Mouse (Mus musculus) spleen, adult 12 weeks (tissue): ENCODE results near the gene Ppip5k1.
A peak's percentile ranks its signal among the peaks of the same experiment; 100 is the strongest.
"Not testable (repeated sequence)": the region's sequence is repeated elsewhere in the genome, so short reads cannot be mapped to it uniquely, and the experiment has no call there.

Experiments
- DNase-seq: peaks from one replicate; pipeline ENCODE4 v3.0.0; 2022; ENCODE audit warnings: low spot score

The Ppip5k1 gene

DNA sequence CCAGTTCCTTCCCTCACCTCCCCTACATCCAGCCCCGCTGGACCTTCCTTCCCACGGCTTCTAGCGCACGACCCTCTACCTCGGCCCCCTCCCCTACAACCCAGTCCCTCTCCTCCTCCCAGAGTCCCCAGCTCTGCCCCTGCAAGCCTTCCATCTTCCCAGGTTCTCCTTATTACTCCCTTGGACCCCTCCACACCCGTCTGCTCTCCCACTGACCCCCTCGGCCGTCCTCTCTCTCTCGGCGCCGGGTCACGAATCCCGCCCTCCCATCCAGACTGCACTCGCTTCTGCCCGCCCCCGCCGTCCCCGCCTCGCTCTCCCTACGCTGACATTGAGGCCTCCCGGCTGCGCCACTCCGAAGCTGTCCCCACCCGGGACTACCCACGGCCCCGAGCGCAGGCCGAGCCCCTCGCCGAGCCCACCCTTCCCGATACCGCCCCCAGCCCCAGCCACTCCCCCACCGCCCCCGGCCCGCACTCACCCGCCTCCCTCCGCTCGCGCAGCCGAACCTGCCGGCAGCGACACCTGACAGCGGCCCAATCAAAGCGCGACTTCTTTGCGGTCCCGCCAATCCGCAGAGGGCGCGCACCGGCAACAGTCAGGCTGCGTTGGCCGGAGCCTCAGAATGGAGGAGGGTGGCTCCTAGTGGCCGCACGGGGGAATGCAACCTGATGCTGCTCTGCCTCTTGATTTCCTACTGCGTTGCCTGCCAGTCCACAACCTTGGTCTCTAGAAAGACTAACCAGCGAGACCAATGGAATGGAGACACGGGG is at the start of gene Ppip5k1:
TSS of gene Ppip5k1 (minus strand) at position 577 of the 773 bp plus-strand sequence.
- peak; percentile 92 for DNase-seq

DNA sequence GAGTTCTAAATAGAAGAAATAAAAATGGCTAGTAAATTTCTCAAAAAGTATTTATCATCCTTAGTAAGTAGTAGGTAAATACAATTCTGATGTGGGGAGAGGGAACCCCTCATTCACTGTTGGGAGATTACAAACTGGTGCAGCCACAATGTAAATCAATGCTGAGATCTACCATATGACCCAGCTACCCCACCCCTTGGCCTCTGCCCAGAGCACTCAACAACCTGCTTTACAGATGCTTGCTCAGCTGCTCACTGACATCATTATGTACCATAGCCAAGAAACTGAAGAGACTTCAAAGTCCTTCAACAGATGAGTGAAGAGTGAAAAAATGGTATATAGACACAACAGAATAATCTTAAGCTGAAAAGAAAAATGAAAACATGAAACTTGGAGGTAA is 48.1 kb upstream of the Ppip5k1 start:
- no peak for DNase-seq

DNA sequence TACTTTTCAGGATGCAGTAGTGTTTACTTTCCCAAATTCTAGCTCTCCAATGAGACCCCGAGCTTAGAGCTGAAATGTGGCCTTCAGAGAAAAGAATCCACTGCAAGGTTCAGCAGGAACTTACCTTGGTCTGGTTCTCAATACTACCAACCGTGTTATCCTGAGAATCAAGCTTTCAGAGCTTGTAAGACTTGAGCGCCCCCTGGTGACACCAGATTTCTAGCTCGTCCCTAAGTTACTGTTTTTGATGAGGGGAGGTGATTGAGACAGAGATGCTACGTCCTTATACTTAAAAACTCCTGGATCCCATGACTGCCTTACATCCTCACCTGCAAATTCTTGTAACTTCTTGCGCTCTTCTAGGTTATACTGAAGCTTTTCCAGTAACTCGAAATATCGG is 41.4 kb upstream of the Ppip5k1 start:
- peak; percentile 46 for DNase-seq

DNA sequence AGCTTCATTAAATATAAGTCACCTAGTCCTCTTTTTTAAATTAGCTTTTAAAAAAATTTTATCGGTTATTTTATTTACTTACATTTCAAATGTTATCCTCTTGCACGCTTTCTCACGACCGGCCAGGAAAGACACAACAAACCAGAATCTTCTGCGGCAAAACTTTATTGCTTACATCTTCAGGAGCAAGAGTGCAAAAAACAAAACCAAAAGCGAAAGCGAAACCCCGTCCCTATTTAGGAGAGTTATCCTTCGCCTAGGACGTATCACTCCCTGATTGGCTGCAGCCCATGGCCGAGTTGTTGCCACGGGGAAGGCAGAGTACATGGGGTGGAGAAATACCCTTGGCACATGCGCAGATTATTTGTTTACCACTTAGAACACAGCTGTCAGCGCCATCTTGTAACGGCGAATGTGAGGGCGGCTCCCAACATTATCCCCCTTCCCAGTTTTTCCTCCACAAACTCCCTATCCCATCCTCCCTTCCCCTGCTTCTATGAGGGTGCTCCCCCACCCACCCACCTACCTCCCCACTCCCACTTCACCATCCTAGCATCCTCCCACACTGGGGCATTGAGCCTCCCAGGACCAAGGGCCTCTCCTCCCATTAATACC is 31.9 kb upstream of the Ppip5k1 start, which contains the start of gene Strc:
TSS of gene Strc (minus strand) at position 208 of the 615 bp plus-strand sequence.
- not testable (repeated sequence) for DNase-seq

DNA sequence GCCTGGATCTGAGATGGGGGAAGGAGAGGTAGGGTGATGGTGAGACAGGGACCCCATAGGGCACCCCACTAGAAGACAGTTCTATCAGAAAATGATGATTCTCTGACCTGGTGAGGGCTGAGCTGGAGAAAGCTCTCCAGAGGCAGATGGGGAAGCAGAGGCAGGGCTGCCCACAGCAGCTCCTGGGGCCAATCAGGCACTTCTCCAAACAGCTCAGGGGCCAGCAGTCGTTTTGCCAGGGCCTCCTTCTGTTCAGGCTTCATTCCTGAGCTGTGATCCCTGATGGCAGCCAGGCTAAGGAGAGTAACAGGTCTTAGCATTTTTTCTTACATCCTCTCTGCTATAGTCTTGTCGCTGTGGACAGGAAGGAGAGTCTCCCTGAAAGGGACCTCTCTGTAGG is 19.6 kb upstream of the Ppip5k1 start:
- no peak for DNase-seq

DNA sequence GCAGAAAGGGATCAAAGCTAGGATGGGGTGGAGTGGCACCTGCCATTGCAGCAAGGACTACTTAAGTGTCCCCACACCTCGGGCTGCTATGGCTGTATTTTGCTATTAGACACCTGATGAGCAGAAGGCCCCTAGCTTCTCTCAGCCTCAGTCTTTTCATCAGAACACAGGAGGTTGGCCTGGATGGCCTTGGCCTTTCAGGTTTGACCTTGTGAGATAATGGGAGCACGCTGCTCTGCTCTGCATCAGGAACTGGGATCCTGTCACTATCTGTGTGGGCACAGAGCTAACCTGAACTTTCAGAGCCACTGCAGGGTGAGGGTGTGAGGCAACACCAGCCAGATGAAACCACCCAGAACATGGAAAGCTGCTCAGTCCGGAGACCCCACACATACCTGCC is 17.1 kb upstream of the Ppip5k1 start:
- DNase-seq: no peak

DNA sequence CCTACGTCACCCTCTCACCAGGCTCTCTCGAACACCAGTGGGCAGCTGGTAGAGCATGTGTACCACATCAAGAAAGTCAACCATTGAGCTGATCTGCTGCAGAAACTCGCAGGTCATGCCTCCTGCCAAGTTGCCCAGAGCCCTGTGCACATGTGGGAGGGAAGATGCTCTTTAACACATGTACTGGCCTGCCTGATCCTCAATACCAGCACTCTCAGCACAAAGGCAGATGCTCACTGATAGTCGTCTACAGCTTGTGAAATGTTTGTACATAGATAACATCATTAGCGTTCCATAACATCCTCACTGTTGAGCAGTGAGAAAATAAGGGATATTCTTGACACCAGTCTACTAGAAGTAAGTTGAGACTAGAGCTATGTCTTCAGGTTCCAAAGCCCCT is 15.7 kb upstream of the Ppip5k1 start:
- no peak for DNase-seq

DNA sequence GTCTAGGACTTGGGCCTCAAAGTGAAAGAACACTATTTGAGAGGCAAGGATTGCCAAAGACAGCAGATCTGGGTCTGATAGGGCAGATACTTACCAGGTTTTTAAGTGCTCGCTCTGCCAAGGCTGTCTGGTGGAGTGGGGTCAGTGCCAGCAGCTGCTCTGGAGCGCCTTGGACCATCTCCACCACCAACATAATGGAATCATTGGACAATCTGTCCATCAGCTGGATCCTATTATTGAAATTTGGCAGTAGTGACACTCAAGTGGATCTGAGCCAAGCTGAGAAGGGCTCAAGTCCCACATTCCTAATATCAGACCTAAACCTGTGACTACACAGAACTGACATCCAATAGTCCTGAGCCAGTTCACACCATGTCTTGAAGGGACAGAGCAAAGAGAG is 13.6 kb upstream of the Ppip5k1 start:
- no peak for DNase-seq

DNA sequence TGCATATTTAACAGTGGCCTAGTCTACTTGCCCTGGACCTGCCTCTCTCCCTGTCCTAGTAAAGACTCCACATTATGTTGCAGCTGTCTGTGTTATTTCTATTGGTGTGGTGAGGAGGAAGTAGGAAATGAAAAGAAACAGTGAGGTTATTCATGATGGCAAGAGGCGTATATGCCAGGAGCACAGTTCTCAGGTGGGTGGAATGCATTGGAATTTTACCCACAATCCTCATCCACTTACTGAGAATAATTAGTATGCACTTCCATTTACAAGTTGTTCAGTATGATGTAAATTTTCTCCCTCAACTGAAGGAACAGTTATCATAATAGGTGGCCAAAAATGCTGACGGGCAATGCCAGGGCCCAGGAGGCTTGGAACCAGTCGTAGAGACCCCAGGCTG is 8.5 kb upstream of the Ppip5k1 start:
- DNase-seq: no peak

DNA sequence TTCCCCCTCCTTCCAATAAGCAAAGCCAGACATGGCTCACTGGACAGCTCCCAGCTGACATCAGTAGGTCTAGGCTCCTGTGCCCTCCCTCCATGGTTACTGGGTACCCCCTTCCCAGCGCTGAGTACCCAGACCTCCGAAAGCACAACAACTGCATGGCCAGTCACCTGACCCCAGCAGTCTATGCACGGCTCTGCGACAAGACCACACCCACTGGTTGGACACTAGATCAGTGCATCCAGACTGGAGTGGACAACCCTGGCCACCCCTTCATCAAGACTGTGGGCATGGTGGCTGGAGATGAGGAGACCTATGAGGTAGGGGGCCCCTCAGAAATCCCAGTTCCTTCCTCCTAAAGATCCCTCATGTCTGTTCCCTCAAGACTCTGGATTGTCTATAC is 4.3 kb upstream of the Ppip5k1 start:
- DNase-seq: no peak

DNA sequence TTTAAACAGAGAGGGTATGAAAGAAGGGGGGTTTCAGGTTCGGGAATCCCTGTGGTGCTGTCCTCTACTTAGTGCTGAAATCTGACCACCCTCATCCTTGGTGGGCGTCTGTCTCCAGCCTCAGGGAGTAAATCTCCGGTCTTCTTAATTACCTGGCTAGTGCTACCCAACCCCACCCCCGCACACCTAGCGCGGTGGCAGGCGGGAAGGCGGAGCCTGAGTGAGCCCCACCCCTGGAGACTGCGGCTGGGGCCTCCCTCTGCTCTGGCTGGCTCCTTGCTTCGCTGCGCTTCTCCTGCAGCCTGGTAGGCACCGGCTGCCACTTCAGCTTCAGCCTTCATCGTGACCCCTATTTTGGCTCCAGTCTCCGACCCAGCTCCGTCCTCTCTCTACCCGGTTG is 3.2 kb upstream of the Ppip5k1 start:
- DNase-seq: peak; percentile 11

DNA sequence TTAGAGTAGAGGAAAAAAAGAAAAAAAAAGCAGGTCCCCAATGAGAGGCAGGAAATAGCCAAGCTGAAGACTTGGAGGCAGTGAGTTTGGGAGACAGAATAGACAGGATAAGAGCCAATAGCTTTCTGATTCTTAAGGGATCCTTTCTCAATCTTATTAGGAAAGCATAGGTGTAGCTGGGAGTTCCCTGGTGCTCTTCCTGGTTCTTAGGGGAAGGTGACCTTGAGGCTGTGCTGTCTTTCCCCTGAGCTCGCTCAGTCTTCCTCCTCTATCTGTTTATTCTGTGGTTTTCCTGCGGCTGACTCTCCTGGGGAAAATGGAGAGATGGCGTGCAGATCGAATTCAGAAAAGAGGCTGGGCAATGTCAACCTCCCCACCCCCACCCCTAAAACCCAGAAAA is 2.8 kb upstream of the Ppip5k1 start:
- no peak for DNase-seq

DNA sequence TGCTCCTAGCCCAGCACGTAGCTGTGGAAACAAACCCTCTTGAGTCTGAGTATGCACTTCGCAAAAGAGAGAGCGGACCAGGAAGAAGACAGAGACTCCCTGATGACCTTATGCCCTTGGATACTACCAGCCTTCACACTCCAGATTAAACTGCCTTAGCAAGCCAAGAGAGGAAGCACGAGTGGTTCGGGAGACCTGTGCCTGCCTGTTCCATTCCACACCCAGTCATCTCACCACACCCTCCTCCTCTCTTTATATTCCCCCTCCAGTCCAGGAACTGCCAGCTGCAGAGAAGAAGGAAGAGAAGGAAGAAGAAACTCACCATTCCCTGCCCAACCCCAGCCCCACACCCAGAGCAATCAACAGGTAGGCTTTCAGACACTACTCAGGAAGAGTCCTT is 2.3 kb upstream of the Ppip5k1 start, which contains the start of gene Ckmt1:
TSS of gene Ckmt1 (plus strand) at position 221 of the 400 bp plus-strand sequence.
- DNase-seq: no peak

DNA sequence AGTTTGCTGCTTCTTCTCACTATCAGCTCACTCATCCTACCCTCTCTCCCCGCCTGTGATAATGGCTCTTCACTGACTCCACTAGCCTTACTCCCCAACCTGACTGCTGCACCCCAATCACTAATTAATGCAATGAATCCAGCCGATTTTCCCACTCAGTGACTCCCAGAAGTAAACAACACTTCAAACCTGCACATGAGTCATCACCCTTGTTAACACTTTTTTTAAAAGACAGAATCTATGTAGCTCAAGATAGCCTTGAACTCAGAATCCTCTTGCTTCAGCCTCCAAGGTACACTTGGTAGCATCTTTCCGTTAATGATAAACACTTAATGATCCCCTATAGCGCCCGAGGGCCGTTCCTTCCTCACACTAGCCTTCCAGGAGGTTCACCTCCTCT is 818 bp downstream of the Ppip5k1 start:
- DNase-seq: peak; percentile 4

DNA sequence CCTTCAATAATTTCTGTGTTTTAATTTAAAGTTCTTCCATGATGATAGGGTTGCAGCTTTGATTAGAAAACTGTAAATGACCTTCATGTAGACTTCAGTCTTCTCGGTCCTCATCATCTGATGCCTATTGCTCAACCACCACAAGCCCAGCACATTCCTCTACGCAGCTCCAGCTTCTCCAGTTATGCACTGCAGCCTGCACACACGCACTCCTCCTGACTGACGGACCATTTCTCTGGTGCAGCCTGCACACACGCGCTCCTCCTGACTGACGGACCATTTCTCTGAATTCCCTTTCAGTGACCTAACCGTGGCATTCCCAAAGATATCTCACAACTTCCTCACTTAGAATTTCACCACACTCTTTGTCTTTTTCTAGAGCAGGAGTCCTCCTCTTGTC is 2.0 kb downstream of the Ppip5k1 start:
- no peak for DNase-seq

DNA sequence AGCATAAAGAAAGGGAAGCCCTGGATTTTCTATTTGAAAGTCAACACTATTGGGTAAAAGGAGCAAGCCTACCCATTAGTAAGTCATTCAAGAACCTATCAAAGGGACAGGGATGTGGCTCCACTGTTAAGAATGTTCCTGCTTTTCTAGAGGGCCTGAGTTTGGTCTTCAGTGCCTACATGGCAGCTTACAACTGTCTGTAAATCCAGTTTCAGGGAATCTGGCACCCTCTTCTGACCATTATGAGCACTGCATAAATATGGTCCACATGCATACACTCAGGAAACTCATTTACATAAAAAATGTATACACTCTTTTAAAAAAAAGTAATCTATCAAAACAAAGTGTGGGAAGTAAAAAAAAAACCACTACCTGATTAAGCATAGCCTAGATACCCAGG is 16.1 kb downstream of the Ppip5k1 start:
- no peak for DNase-seq

DNA sequence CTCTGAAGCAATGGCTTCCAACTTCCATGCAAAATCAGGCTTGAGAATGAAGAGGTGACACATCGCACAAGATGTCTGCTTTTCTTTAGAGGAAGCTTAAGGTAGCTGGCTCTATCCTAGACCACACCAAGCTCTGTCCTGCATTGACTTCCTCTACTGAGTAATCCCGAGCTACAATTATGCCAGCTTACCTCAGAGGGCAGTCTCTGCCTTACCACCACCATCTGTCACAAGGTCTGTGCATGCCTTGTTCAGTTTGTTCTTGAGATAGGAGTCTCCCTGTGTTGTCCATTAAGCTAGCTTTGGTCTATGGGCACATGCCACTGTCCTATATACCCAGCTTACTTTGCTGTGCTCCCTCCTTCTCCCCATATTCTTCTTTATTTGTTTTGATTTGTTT is 25.7 kb downstream of the Ppip5k1 start:
- no peak for DNase-seq

DNA sequence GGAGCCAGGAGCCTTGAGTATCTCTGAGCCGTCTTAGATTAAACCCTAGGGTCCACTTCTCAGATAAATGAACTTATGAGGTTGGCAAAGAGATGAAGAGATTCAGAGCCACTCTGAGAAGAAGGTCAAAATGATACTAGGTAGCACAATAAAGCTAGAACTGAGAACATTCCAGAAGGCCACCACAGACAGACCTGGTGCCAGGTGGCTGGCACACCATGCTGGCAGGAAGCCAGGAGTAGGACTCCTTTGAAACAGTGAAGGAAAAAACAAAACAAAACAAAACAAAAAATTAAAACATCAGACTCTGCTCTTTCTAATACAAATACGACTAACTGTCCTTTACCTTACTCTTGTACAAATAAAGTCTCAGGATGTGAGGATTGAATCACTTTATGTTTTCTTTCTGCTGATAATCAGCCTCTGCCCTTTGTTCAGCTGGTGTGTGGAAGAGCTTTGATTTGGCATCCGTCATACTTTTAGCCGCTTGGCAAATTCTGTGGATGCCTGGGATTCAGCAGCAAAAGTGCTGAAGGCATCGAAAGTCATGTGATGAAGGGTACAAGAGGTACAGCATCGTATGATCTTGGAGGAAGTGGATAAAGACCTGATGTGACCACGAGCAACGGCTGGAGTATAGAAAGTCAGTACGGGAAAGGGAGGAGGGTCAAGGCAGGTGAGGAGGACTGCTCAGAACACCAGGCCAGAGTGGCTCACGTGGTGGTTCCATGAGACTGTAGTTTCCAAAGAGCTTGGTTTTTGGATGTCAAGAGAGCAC is 31.3 kb downstream of the Ppip5k1 start:
- no peak for DNase-seq

DNA sequence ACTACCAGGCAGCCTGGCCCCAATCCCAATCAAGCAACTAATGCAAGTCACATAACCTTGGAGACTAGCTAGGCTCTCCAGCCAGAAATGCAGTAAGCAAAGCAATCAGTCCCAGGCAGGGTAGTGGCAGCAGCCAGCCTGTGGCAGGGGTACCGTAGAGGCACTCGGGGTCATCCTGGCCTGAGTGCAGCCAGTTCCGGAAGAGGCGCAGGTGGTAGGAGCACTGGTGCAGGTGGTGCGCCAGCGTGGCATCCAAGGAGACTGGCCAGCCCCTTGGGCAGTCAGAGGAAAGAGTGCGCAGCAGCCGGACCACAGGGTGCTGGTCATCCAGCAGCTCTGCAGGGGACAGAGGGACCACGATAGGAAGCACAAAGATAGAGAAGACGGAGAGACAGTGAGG is 32.2 kb downstream of the Ppip5k1 start:
- no peak for DNase-seq

DNA sequence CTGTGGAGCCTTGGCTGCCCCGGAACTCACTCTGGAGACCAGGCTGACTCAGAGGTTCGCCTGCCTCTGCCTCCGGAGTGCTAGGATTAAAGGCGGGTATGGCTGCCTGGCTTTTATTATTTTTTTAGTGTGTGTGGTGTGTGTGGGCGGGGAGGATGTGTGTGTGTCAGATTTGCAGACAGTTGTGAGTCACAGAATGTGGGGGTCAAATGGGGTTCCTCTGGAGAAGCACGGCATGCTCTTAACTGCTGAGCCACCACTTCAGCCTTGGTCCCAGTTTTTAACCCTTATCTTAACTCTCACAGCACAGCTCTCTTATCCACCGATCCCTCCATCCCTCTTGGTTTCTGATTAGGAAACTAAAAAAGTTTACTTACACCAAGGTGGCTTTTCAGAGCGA is 38.9 kb downstream of the Ppip5k1 start:
- DNase-seq: no peak

DNA sequence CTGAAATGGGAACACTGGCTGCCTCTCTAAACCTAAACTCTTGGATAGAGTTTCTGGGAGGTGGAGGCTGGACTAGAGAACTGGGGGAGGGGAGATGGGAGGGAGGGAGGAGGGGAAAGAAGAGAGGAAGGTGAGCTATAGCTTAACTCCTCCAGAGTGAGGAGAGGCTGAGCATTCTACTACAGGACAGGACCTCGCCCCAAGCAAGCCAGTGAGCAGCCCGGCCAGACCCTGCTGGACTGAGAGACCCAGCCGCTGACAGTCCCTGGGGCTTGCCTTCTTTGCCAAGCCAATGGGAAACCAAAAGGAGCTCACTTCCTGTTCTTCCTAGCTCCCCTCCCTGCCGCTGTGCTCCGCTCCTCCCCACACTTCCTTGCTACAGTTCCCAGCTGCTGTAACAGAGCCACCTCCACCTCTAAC is 46.2 kb downstream of the Ppip5k1 start:
- no peak for DNase-seq

DNA sequence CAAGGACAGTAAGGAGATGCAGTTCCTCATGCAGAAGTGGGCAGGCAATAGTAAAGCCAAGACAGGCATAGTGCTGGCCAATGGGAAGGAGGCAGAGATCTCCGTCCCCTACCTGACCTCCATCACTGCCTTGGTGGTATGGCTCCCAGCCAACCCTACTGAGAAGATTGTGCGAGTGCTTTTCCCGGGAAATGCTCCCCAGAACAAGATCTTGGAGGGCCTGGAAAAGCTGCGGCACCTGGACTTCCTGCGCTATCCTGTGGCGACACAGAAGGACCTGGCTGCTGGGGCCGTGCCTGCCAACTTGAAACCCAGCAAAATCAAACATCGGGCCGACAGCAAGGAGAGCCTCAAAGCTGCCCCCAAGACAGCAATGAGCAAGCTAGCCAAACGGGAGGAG is 55.2 kb downstream of the Ppip5k1 start:
- DNase-seq: no peak

DNA sequence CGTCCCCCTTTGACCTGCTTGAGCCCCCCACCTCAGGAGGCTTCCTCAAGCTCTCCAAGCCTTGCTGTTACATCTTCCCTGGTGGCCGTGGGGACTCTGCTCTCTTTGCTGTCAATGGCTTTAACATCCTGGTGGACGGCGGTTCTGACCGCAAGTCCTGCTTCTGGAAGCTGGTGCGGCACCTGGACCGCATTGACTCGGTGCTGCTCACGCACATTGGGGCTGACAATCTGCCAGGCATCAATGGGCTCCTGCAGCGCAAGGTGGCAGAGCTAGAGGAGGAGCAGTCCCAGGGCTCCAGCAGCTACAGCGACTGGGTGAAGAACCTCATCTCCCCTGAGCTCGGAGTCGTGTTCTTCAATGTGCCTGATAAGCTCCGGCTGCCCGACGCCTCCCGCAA is 55.7 kb downstream of the Ppip5k1 start:
- no peak for DNase-seq
